Mouse (Mus musculus) hindbrain, postnatal 0 days (tissue): Measurements from ENCODE around the gene H2-M3. TPM values are rescaled to one million over a fixed set of nuclear protein-coding genes. Genes with fewer than 3 reads are reported as not detected.

Experiments
- ATAC-seq: fragments of 200-750 bp; cut with Nextera tagmentation; 2 replicates; pipeline ENCODE4 v1.8.0; 2017; ENCODE audit warnings: mild to moderate bottlenecking, moderate TSS enrichment, moderate library complexity
- DNase-seq: peaks from one replicate; pipeline ENCODE4 v3.0.0-alpha.2; 2015; ENCODE audit warnings: low spot score
- H3K27ac ChIP-seq: fragments of 300-500 bp; sonication (generic); 2 replicates; pipeline ENCODE4 v1.5.1; 2014; ENCODE audit warnings: mild to moderate bottlenecking
- H3K27me3 ChIP-seq: fragments of 300-500 bp; sonication (generic); 2 replicates; pipeline ENCODE4 v1.6.1; 2014; ENCODE audit warnings: low read length, mixed read lengths; ENCODE audit not compliant: insufficient read depth
- H3K36me3 ChIP-seq: fragments of 300-500 bp; sonication (generic); 2 replicates; pipeline ENCODE4 v1.6.1; 2014; ENCODE audit warnings: low read length, mixed read lengths; ENCODE audit not compliant: insufficient read depth
- H3K4me1 ChIP-seq: fragments of 300-500 bp; sonication (generic); 2 replicates; pipeline ENCODE4 v1.6.1; 2014; ENCODE audit warnings: antibody characterized with exemption, low read length, mixed read lengths; ENCODE audit not compliant: insufficient read depth
- H3K4me2 ChIP-seq: fragments of 300-500 bp; sonication (generic); 2 replicates; pipeline ENCODE4 v1.6.1; 2014; ENCODE audit warnings: low read depth, mild to moderate bottlenecking, low read length, moderate library complexity, mixed read lengths
- H3K4me3 ChIP-seq: fragments of 300-500 bp; sonication (generic); 2 replicates; pipeline ENCODE4 v1.5.1; 2014; ENCODE audit warnings: low read length
- H3K9ac ChIP-seq: fragments of 300-500 bp; sonication (generic); replicated peaks from 2 replicates; pipeline ENCODE4 v1.6.1; 2014; ENCODE audit warnings: mild to moderate bottlenecking, low read length, moderate library complexity, mixed read lengths
- H3K9me3 ChIP-seq: fragments of 300-500 bp; sonication (generic); 2 replicates; pipeline ENCODE4 v1.6.1; 2016; ENCODE audit warnings: low read length, mixed read lengths
- CTCF ChIP-seq: IDR thresholded peaks from 2 replicates; pipeline ENCODE4 v1.5.1; 2016; ENCODE audit warnings: antibody characterized with exemption, control low read depth, low read depth
- WGBS: fragments of 180-500 bp; shearing (Covaris S2); extraction: QIAGEN DNeasy Blood & Tissue Kit; methylation state at CpG from one replicate; pipeline ENCODE4 v1.1.7; 2014; 5-methylcytosine and 5-hydroxymethylcytosine counted together
- polyA plus RNA-seq: library from polyadenylated mRNA; unstranded; fragments of >200 nt; fragmentation: Nextera tagmentation; extraction: Ambion mirVana; gene quantifications from 2 replicates; pipeline ENCODE4 v1.2.1, GENCODE M21; 2015
- total RNA-seq: library from RNA; depleted of rRNA; stranded (reverse); fragments of >200 nt; gene quantifications from 2 replicates; pipeline ENCODE4 v1.2.3, GENCODE M21; 2014

The H2-M3 gene
- total and polyA plus RNA-seq, 2 experiments from 2014 or later, result 0.63 to 2.7 TPM

- ATAC-seq, result no peak
- no peak for TF ChIP-seq CTCF
- no peaks in the 10 kb centered on the region for H3K9me3 ChIP-seq
These were observed 6.4 kb upstream of the H2-M3 start, which contains the start of gene Olfr98 for GRCm38 (mm10) chr17:37263626-37264025. TSS of gene Olfr98 (minus strand) at chr17:37263749.

DNA sequence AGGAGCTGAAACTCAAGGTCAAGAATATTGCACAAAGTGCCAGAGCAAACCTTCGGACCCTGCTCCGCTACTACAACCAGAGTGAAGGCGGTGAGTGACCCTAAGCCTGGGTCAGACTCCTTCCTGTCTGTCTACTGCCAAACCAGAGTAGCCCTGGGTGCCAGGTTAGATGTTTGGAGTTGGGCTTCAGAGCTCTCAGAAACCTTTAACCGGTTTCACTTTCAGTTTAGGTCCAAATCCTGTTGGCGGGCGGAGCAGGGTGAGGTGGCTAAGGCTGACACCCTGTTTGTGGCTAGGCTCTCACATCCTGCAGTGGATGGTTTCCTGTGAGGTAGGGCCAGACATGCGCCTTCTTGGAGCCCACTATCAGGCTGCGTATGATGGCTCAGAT, 677 bp downstream of the H2-M3 start:
- peak overlapping the region; percentile 55 for H3K4me3 ChIP-seq
- no peak for TF ChIP-seq CTCF
- H3K9ac ChIP-seq, result peak overlapping the region; percentile 41
- no peaks in the 10 kb centered on the region for H3K36me3 ChIP-seq
- peak; percentile 39; the same call in 1 of the 2 replicates for ATAC-seq
- DNase-seq, result no peak
- WGBS, result 72% methylated on average over 8 of the region's 8 CpGs
- H3K9me3 ChIP-seq, result no peaks in the 10 kb centered on the region
- H3K27ac ChIP-seq, result no peak overlapping the region
- no peaks in the 10 kb centered on the region for H3K4me1 ChIP-seq
- H3K27me3 ChIP-seq, result no peaks in the 10 kb centered on the region
- peak overlapping the region; percentile 97 for H3K4me2 ChIP-seq

More at GRCm38 (mm10) chr17:37263626-37264025, 6.4 kb upstream of the H2-M3 start, which contains the start of gene Olfr98:
- Histone ChIP-seq H3K27ac (no peak within 1 kb of the TSS), H3K4me2 (no peak within 1 kb of the TSS), H3K4me3 (no peak within 1 kb of the TSS), H3K4me1 (no peaks in the 10 kb centered on the region), H3K36me3 (no peaks in the 10 kb centered on the region), H3K9ac (no peak within 1 kb of the TSS), H3K27me3 (no peaks in the 10 kb centered on the region)
- no peak for DNase-seq
- WGBS, result 68% methylated on average over 1 of the region's 1 CpGs

DNA sequence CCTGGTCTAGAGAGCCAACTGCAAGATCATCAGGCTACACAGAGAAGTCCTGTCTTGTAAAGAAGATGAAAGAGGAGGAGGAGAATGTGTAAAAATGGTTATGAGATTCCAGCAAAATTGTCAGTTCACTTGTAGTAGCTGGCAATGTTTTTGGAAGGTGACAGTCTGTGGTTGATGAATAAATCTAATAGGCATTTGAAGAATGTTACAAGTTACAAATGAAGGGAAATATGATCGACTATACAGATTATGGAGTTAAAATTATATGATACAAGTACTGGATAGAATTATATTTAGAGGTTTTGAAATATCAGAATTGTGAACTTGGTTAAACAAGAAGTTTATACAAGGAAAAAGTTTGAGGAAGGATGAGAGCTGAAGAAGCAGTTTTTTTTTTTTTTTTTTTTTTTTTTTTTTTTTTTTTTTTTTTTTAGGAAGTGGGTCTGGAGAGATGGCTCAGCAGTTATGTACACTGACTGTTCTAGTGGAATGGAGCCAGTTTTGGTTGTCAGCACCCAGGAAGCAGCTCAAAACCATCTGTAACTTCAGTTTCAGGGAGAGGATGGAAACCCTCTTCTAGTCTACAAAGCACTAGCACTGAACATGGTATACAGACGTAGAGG, 5.7 kb downstream of the H2-M3 start:
- Histone ChIP-seq H3K4me3 (no peak overlapping the region), H3K9me3 (no peaks in the 10 kb centered on the region), H3K4me1 (no peaks in the 10 kb centered on the region), H3K36me3 (no peaks in the 10 kb centered on the region), H3K9ac (no peak overlapping the region), H3K27me3 (no peaks in the 10 kb centered on the region), H3K27ac (no peak overlapping the region), H3K4me2 (no peak overlapping the region)
- WGBS, result 86% methylated on average over 2 of the region's 2 CpGs
- ATAC-seq (no peak), DNase-seq (no peak)
- no peak for TF ChIP-seq CTCF

- TF ChIP-seq CTCF, result no peak
- ATAC-seq, result no peak
These were observed 6.6 kb downstream of the H2-M3 start for GRCm38 (mm10) chr17:37276573-37276972.

GRCm38 (mm10) chr17:37280331-37280730, 10.3 kb downstream of the H2-M3 start:
- 68% methylated on average over 1 of the region's 1 CpGs for WGBS
- Histone ChIP-seq H3K9me3 (no peaks in the 10 kb centered on the region), H3K36me3 (no peaks in the 10 kb centered on the region), H3K4me2 (no peak overlapping the region), H3K9ac (no peak overlapping the region), H3K4me1 (no peaks in the 10 kb centered on the region), H3K27me3 (no peaks in the 10 kb centered on the region), H3K27ac (no peak overlapping the region), H3K4me3 (no peak overlapping the region)
- no peak for ATAC-seq
- DNase-seq, result no peak
- TF ChIP-seq CTCF, result no peak

More at GRCm38 (mm10) chr17:37276573-37276972, 6.6 kb downstream of the H2-M3 start:
- DNase-seq, result no peak
- Histone ChIP-seq H3K27ac (no peak overlapping the region), H3K9me3 (no peaks in the 10 kb centered on the region), H3K27me3 (no peaks in the 10 kb centered on the region), H3K4me3 (no peak overlapping the region), H3K4me1 (no peaks in the 10 kb centered on the region), H3K9ac (no peak overlapping the region), H3K36me3 (no peaks in the 10 kb centered on the region), H3K4me2 (no peak overlapping the region)

DNA sequence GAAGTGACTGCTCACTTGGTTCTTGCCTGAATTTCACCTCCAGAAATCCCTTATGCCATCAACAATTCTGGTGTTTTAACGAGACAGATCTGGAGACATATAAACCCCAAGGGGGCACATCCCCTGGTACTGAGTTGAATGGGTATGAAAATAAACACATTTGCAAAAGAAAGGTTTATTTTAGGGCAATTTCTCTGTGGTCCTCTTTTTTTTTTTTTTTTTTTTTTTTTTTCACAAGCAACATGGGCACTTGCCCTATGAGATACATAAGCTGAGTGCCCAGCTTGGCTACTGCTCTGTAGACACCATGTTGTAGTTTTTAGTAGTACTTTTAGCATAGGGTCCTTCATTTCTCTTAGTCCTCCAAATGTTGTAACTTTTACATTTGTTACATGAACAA, 13.3 kb downstream of the H2-M3 start, which contains the start of gene Olfr99:
TSS of gene Olfr99 (minus strand) at position 101 of the 400 bp plus-strand sequence.
- no peak for TF ChIP-seq CTCF
- Histone ChIP-seq H3K4me2 (no peak within 1 kb of the TSS), H3K4me1 (no peaks in the 10 kb centered on the region), H3K27me3 (no peaks in the 10 kb centered on the region), H3K9me3 (no peaks in the 10 kb centered on the region), H3K27ac (no peak within 1 kb of the TSS), H3K4me3 (no peak within 1 kb of the TSS), H3K36me3 (no peaks in the 10 kb centered on the region), H3K9ac (no peak within 1 kb of the TSS)
- ATAC-seq (no peak), DNase-seq (no peak)
- WGBS, result 73% methylated on average over 1 of the region's 1 CpGs

DNA sequence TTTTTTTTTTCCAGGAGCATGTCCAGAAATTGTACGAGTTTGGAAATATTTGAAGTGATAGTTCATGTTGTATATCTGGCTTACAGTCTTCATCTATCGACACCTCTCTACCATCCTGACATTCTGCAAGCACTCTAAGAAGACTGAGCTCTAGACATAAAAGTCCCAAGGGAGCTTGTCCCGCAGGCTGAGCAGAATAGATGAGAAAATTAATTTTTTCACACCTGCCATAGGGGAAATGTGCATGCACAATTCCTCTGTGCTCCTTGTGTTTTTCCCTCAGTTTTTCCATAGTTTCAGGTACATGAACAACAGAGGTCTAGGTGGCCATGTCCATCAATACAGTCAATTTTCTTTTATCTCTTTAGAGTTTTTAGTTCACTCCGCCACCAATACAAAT, 34.2 kb downstream of the H2-M3 start, which contains the start of gene Olfr101:
TSS of gene Olfr101 (minus strand) at position 101 of the 400 bp plus-strand sequence.
- no peak within 1 kb of the TSS for H3K4me3 ChIP-seq
- no peaks in the 10 kb centered on the region for H3K36me3 ChIP-seq
- no peak within 1 kb of the TSS for H3K9ac ChIP-seq
- 82% methylated on average over 4 of the region's 4 CpGs for WGBS
- H3K27ac ChIP-seq, result no peak within 1 kb of the TSS
- H3K4me2 ChIP-seq, result no peak within 1 kb of the TSS
- TF ChIP-seq CTCF, result no peak
- H3K27me3 ChIP-seq, result no peaks in the 10 kb centered on the region
- no peaks in the 10 kb centered on the region for H3K4me1 ChIP-seq
- H3K9me3 ChIP-seq, result no peaks in the 10 kb centered on the region
- DNase-seq (no peak), ATAC-seq (no peak)
